Mouse (Mus musculus) skeletal muscle tissue, postnatal 0 days (tissue): ENCODE results near the gene Npy. TPM values are rescaled to one million over a fixed set of nuclear protein-coding genes. Genes with fewer than 3 reads are reported as not detected.

Source experiments
- polyA plus RNA-seq: library from polyadenylated mRNA; unstranded; fragments of >200 nt; fragmentation: Nextera tagmentation; extraction: Ambion mirVana; gene quantifications from 2 replicates; pipeline ENCODE4 v1.2.1, GENCODE M21; 2015

The Npy gene
- polyA plus RNA-seq, result not detected in 2 replicates

DNA sequence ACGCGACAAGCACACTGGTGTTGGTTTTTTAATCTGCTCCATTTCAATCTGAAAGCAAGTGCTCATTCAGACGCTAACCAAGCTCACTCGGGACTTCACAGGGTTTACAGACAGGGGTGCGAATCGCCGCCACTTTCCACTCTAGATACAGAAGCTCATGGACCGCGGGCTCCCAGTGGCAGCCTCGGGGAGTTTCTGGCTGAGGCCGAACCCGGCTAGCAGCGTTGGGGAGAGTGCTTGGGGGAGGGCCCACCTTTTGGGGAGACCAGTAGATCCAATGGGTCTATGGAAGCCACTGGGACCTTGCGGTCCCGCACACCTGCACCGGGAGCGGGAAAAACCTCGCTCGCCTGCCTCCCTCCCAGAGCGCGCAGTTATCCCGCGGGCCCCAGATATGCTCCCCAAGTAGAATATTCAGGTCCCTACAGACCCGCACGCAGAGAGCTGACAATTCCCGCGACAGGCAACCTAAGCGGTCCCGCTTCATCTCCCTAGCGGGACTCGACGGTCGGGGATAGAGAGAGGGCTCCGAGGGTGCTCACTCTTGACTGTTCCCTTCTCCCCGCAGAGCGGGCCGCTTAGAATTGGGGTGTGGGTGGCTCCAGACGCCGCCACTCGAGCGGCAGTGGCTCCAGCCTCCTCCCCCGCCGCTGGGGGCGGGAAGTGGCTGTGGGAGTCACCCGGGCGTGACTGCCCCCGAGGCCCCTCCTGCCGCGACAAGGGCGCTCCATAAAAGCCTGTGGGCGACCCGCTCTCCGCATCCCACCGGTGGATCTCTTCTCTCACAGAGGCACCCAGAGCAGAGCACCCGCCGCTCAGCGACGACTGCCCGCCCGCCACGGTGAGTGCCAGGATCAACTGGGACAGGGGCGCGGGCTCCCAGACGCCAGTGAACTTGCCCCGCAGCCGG is at the start of gene Npy:
Gene Npy, plus strand, starts transcription at position 750 of the 910 bp plus-strand sequence.

